In genomic region chr14:56865112-56865511, GRCm38 (mm10) we compare ENCODE assay signal across 8 mouse cellular contexts. TPM values are rescaled to one million over a fixed set of nuclear protein-coding genes. Genes with fewer than 3 reads are reported as not detected.
DNase-seq lines count a peak whose midpoint lies in the region; ATAC-seq and TF ChIP-seq lines count a peak whose summit lies in the region.
"Not testable (repeated sequence)": the region's sequence is repeated elsewhere in the genome, so short reads cannot be mapped to it uniquely, and the experiment has no call there.

No protein-coding gene starts in this region.

- 3% methylated on average over 30 of the region's 30 CpGs for WGBS in embryonic facial prominence, embryonic 11.5 days
- WGBS in forebrain, embryonic 15.5 days, result 4% methylated on average over 29 of the region's 30 CpGs
- 3% methylated on average over 30 of the region's 30 CpGs for WGBS in heart, embryonic 15.5 days
- WGBS in intestine, embryonic 14.5 days, result 4% methylated on average over 30 of the region's 30 CpGs
- 2% methylated on average over 30 of the region's 30 CpGs for WGBS in limb, embryonic 12.5 days
- WGBS in lung, embryonic 14.5 days, result 3% methylated on average over 30 of the region's 30 CpGs
- WGBS in midbrain, postnatal 0 days, result 2% methylated on average over 28 of the region's 30 CpGs
- WGBS in stomach, embryonic 16.5 days, result 4% methylated on average over 30 of the region's 30 CpGs

- not testable (repeated sequence) for H3K27me3 ChIP-seq in embryonic facial prominence, embryonic 11.5 days (ENCODE audit: control insufficient read depth, insufficient read depth, low read length); stomach, embryonic 16.5 days (ENCODE audit: control insufficient read depth, insufficient read depth, low read length)
- peaks cover 15% of the 10 kb centered on the region for H3K27me3 ChIP-seq in forebrain, embryonic 15.5 days
- peaks cover 23% of the 10 kb centered on the region for H3K27me3 ChIP-seq in heart, embryonic 15.5 days
- H3K27me3 ChIP-seq in intestine, embryonic 14.5 days (replicated peaks; ENCODE audit: control insufficient read depth, insufficient read depth, low read length), result peaks cover 13% of the 10 kb centered on the region
- H3K27me3 ChIP-seq in limb, embryonic 12.5 days, result peaks cover 35% of the 10 kb centered on the region
- peaks cover 15% of the 10 kb centered on the region; the same call in 1 of the 2 replicates for H3K27me3 ChIP-seq in lung, embryonic 14.5 days (ENCODE audit: insufficient read depth, low read length)
- peaks cover 15% of the 10 kb centered on the region for H3K27me3 ChIP-seq in midbrain, postnatal 0 days (ENCODE audit: insufficient read depth, low read length)

- not testable (repeated sequence) for H3K9me3 ChIP-seq in embryonic facial prominence, embryonic 11.5 days (replicated peaks; ENCODE audit: control insufficient read depth, low read length); forebrain, embryonic 15.5 days; heart, embryonic 15.5 days (replicated peaks); intestine, embryonic 14.5 days (ENCODE audit: control insufficient read depth, low read length); limb, embryonic 12.5 days; lung, embryonic 14.5 days (ENCODE audit: low read depth, low read length); midbrain, postnatal 0 days (ENCODE audit: low read length); stomach, embryonic 16.5 days (replicated peaks; ENCODE audit: control insufficient read depth, low read length)

- not testable (repeated sequence) for H3K27ac ChIP-seq in embryonic facial prominence, embryonic 11.5 days (replicated peaks; ENCODE audit: low read depth, low read length); forebrain, embryonic 15.5 days (replicated peaks); heart, embryonic 15.5 days; intestine, embryonic 14.5 days (ENCODE audit: low read depth); limb, embryonic 12.5 days; lung, embryonic 14.5 days (ENCODE audit: low read depth); midbrain, postnatal 0 days (ENCODE audit: low read depth, low read length); stomach, embryonic 16.5 days (ENCODE audit: low read length)

- not testable (repeated sequence) for ATAC-seq in embryonic facial prominence, embryonic 11.5 days (replicated peaks; ENCODE audit: insufficient number of reproducible peaks, low FRiP score, low TSS enrichment, low read depth); forebrain, embryonic 15.5 days (replicated peaks); heart, embryonic 15.5 days (replicated peaks; ENCODE audit: insufficient number of reproducible peaks, insufficient read depth, low FRiP score, low read depth); intestine, embryonic 14.5 days (replicated peaks; ENCODE audit: low FRiP score, low TSS enrichment, low read depth); limb, embryonic 12.5 days (ENCODE audit: insufficient number of reproducible peaks, insufficient read depth, low FRiP score, low TSS enrichment, low read depth); lung, embryonic 14.5 days (ENCODE audit: insufficient read depth); midbrain, postnatal 0 days (ENCODE audit: low FRiP score); stomach, embryonic 16.5 days (ENCODE audit: insufficient read depth, low FRiP score)

- H3K4me3 ChIP-seq in embryonic facial prominence, embryonic 11.5 days (ENCODE audit: low read depth, low read length), result peak overlapping the region; percentile 33
- H3K4me3 ChIP-seq in forebrain, embryonic 15.5 days, result peak overlapping the region; percentile 22; the same call in 1 of the 2 replicates
- H3K4me3 ChIP-seq in heart, embryonic 15.5 days, result peak overlapping the region; percentile 46
- peak overlapping the region; percentile 34 for H3K4me3 ChIP-seq in intestine, embryonic 14.5 days (ENCODE audit: low read depth, low read length)
- H3K4me3 ChIP-seq in limb, embryonic 12.5 days (replicated peaks), result peak overlapping the region; percentile 48
- H3K4me3 ChIP-seq in lung, embryonic 14.5 days (ENCODE audit: low read depth, low read length), result peak overlapping the region; percentile 41
- H3K4me3 ChIP-seq in midbrain, postnatal 0 days (ENCODE audit: low read depth, low read length), result peak overlapping the region; percentile 29
- H3K4me3 ChIP-seq in stomach, embryonic 16.5 days (replicated peaks; ENCODE audit: low read length), result peak overlapping the region; percentile 44

- not testable (repeated sequence) for TF ChIP-seq CTCF in lung, embryonic 14.5 days (IDR thresholded peaks at IDR 0.05; ENCODE audit: low read depth); midbrain, postnatal 0 days (IDR thresholded peaks at IDR 0.05)

- not testable (repeated sequence) for H3K36me3 ChIP-seq in embryonic facial prominence, embryonic 11.5 days (replicated peaks; ENCODE audit: control insufficient read depth, insufficient read depth, low read depth, low read length); forebrain, embryonic 15.5 days; heart, embryonic 15.5 days; intestine, embryonic 14.5 days (ENCODE audit: control insufficient read depth, insufficient read depth, low read length); limb, embryonic 12.5 days; lung, embryonic 14.5 days (ENCODE audit: insufficient read depth); midbrain, postnatal 0 days (ENCODE audit: insufficient read depth, low read length); stomach, embryonic 16.5 days (ENCODE audit: control insufficient read depth, insufficient read depth, low read length)

- H3K4me1 ChIP-seq in embryonic facial prominence, embryonic 11.5 days (ENCODE audit: control insufficient read depth, insufficient read depth, low read length); forebrain, embryonic 15.5 days; heart, embryonic 15.5 days (replicated peaks); intestine, embryonic 14.5 days (replicated peaks; ENCODE audit: control insufficient read depth, insufficient read depth, low read length); limb, embryonic 12.5 days (replicated peaks); lung, embryonic 14.5 days (ENCODE audit: insufficient read depth); midbrain, postnatal 0 days (ENCODE audit: insufficient read depth, low read length); stomach, embryonic 16.5 days (ENCODE audit: control insufficient read depth, insufficient read depth, low read length): not testable (repeated sequence)

- H3K9ac ChIP-seq in embryonic facial prominence, embryonic 11.5 days (replicated peaks; ENCODE audit: low read length), result peak overlapping the region; percentile 39; the same call in 1 of the 2 replicates
- not testable (repeated sequence) for H3K9ac ChIP-seq in forebrain, embryonic 15.5 days (replicated peaks); midbrain, postnatal 0 days (replicated peaks; ENCODE audit: low read length, poor library complexity, severe bottlenecking)
- H3K9ac ChIP-seq in heart, embryonic 15.5 days, result peak overlapping the region; percentile 41
- H3K9ac ChIP-seq in intestine, embryonic 14.5 days (ENCODE audit: low read length), result peak overlapping the region; percentile 16; the same call in 1 of the 2 replicates
- peak overlapping the region; percentile 53 for H3K9ac ChIP-seq in limb, embryonic 12.5 days (replicated peaks)
- H3K9ac ChIP-seq in lung, embryonic 14.5 days, result peak overlapping the region; percentile 43; the same call in 1 of the 2 replicates
- peak overlapping the region; percentile 55 for H3K9ac ChIP-seq in stomach, embryonic 16.5 days (ENCODE audit: low read length)

- DNase-seq in embryonic facial prominence, embryonic 11.5 days (ENCODE audit: low spot score); intestine, embryonic 14.5 days (ENCODE audit: low spot score); midbrain, postnatal 0 days (ENCODE audit: low spot score): not testable (repeated sequence)
- peak; percentile 5 for DNase-seq in lung, embryonic 14.5 days

- peak overlapping the region; percentile 68 for H3K4me2 ChIP-seq in embryonic facial prominence, embryonic 11.5 days (ENCODE audit: low read depth, low read length)
- peak overlapping the region; percentile 42 for H3K4me2 ChIP-seq in forebrain, embryonic 15.5 days (replicated peaks)
- peak overlapping the region; percentile 75 for H3K4me2 ChIP-seq in heart, embryonic 15.5 days
- H3K4me2 ChIP-seq in intestine, embryonic 14.5 days (ENCODE audit: low read length), result peak overlapping the region; percentile 56
- H3K4me2 ChIP-seq in limb, embryonic 12.5 days, result peak overlapping the region; percentile 72
- H3K4me2 ChIP-seq in lung, embryonic 14.5 days, result peak overlapping the region; percentile 68
- peak overlapping the region; percentile 53 for H3K4me2 ChIP-seq in midbrain, postnatal 0 days (ENCODE audit: low read depth, low read length, poor library complexity, severe bottlenecking)
- peak overlapping the region; percentile 62 for H3K4me2 ChIP-seq in stomach, embryonic 16.5 days (ENCODE audit: low read depth, low read length)

RNA-seq across cellular contexts. Expression of gene Zmym2, which starts 21.3 kb away (rescaled TPM):
- polyA plus RNA-seq in embryonic facial prominence, embryonic 11.5 days (2014; fragmentation: Nextera tagmentation; extraction: Ambion mirVana), result 63.0 and 65.3 TPM in 2 replicates
- polyA plus RNA-seq in forebrain, embryonic 15.5 days (2015; fragmentation: Nextera tagmentation; extraction: Ambion mirVana), result 70.8 and 74.7 TPM in 2 replicates
- 26.8 and 28.4 TPM in 2 replicates for polyA plus RNA-seq in heart, embryonic 15.5 days (2015; fragmentation: Nextera tagmentation; extraction: Ambion mirVana)
- polyA plus RNA-seq in intestine, embryonic 14.5 days (2014; fragmentation: Nextera tagmentation; extraction: Ambion mirVana), result 37.6 and 45.9 TPM in 2 replicates
- polyA plus RNA-seq in limb, embryonic 12.5 days (2016; fragmentation: Nextera tagmentation; extraction: Ambion mirVana), result 70.3 and 75.9 TPM in 2 replicates
- 45.1 and 49.5 TPM in 2 replicates for polyA plus RNA-seq in lung, embryonic 14.5 days (2014; fragmentation: Nextera tagmentation; extraction: Ambion mirVana)
- total RNA-seq in midbrain, postnatal 0 days (2014; rRNA removed), result 46.5 and 62.4 TPM in 2 replicates
- polyA plus RNA-seq in midbrain, postnatal 0 days (2015; fragmentation: Nextera tagmentation; extraction: Ambion mirVana), result 26.1 and 29.6 TPM in 2 replicates
- polyA plus RNA-seq in stomach, embryonic 16.5 days (2015; fragmentation: Nextera tagmentation; extraction: Ambion mirVana), result 40.1 and 40.2 TPM in 2 replicates

RNA-seq across cellular contexts. Expression of gene Zmym5, which starts 53.6 kb away (rescaled TPM):
- 24.2 and 26.2 TPM in 2 replicates for polyA plus RNA-seq in embryonic facial prominence, embryonic 11.5 days (2014; fragmentation: Nextera tagmentation; extraction: Ambion mirVana)
- polyA plus RNA-seq in forebrain, embryonic 15.5 days (2015; fragmentation: Nextera tagmentation; extraction: Ambion mirVana), result 32.0 and 33.5 TPM in 2 replicates
- polyA plus RNA-seq in heart, embryonic 15.5 days (2015; fragmentation: Nextera tagmentation; extraction: Ambion mirVana), result 16.7 and 17.3 TPM in 2 replicates
- 18.2 and 22.6 TPM in 2 replicates for polyA plus RNA-seq in intestine, embryonic 14.5 days (2014; fragmentation: Nextera tagmentation; extraction: Ambion mirVana)
- polyA plus RNA-seq in limb, embryonic 12.5 days (2016; fragmentation: Nextera tagmentation; extraction: Ambion mirVana), result 33.8 and 34.5 TPM in 2 replicates
- polyA plus RNA-seq in lung, embryonic 14.5 days (2014; fragmentation: Nextera tagmentation; extraction: Ambion mirVana), result 22.2 and 23.3 TPM in 2 replicates
- total RNA-seq in midbrain, postnatal 0 days (2014; rRNA removed), result 17.2 and 18.3 TPM in 2 replicates
- polyA plus RNA-seq in midbrain, postnatal 0 days (2015; fragmentation: Nextera tagmentation; extraction: Ambion mirVana), result 29.5 and 32.3 TPM in 2 replicates
- polyA plus RNA-seq in stomach, embryonic 16.5 days (2015; fragmentation: Nextera tagmentation; extraction: Ambion mirVana), result 23.6 and 26.2 TPM in 2 replicates
